Mouse (Mus musculus) bone marrow, adult 2 months (tissue): Measurements from ENCODE around the gene Pxmp4. TPM values are rescaled to one million over a fixed set of nuclear protein-coding genes. Genes with fewer than 3 reads are reported as not detected.

ENCODE experiments used
- H3K27ac ChIP-seq: fragments of 200-500 bp; 2 replicates; pipeline ENCODE4 v1.5.1; 2012; ENCODE audit warnings: low read depth, mild to moderate bottlenecking, control low read depth, inconsistent platforms, low read length; ENCODE audit not compliant: control insufficient read depth, poor library complexity, insufficient read depth
- H3K4me1 ChIP-seq: fragments of 200-500 bp; 2 replicates; pipeline ENCODE4 v1.6.1; 2011; ENCODE audit warnings: low read length; ENCODE audit not compliant: control insufficient read depth, insufficient read depth
- H3K4me3 ChIP-seq: fragments of 200-500 bp; replicated peaks from 2 replicates; pipeline ENCODE3; 2011; ENCODE audit warnings: mild to moderate bottlenecking, low read depth, low read length, control low read depth; ENCODE audit not compliant: control insufficient read depth
- CTCF ChIP-seq: fragments of 200-500 bp; IDR thresholded peaks from 2 replicates; pipeline ENCODE4 v1.5.1; 2011; ENCODE audit warnings: low read length, control low read depth; ENCODE audit not compliant: control insufficient read depth, insufficient read depth
- POLR2A ChIP-seq: fragments of 200-500 bp; IDR thresholded peaks from 2 replicates; pipeline ENCODE4 v1.6.1; 2011; ENCODE audit warnings: low read depth, mild to moderate bottlenecking, control low read depth, low read length, borderline replicate concordance; ENCODE audit not compliant: control insufficient read depth
- WGBS: fragments of 180-500 bp; shearing (Covaris S2); methylation state at CpG from one replicate; pipeline ENCODE4 v1.1.7; 2018; 5-methylcytosine and 5-hydroxymethylcytosine counted together
- polyA plus RNA-seq: library from polyadenylated mRNA; stranded (reverse); fragments of >200 nt; gene quantifications from 2 replicates; pipeline ENCODE4 v1.2.4, GENCODE M21; 2011; ENCODE audit warnings: low replicate concordance; ENCODE audit not compliant: missing spikeins, insufficient read depth, insufficient read length

The Pxmp4 gene
- polyA plus RNA-seq, result 11.3 and 12.1 TPM in 2 replicates

DNA sequence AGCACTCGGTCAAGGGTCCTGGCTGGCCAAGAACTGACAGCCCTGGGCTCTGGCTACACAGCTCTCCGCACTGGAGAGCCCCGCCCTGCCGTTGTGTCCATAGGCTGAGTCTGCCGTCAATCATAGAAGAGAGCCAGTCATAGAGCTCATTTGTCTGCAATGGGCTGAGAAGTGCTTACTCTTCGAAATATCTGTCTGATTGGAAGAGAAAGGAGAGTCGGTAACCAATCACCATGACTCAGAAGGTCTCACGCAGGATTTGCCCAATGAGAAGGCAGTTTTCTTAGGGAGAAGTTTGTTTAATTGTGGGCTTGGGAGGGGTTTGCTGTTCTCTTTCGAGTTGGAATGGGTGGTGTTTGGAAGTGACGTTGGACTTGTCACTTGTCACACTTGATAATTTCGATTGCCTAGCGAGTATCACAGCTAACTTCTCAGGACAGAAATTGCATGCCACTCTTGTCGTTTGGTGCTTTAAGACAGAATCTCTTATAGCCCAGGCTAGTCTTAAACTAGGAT is at the start of gene Pxmp4:
Gene Pxmp4, minus strand, starts transcription at position 71 of the 516 bp plus-strand sequence.
- Histone ChIP-seq H3K4me1 (no peaks in the 10 kb centered on the region; the same call in 1 of the 2 replicates), H3K4me3 (peak within 1 kb of the TSS; percentile 88), H3K27ac (peak within 1 kb of the TSS; percentile 87)
- TF ChIP-seq POLR2A (peak; percentile 91), CTCF (no peak)
- WGBS, result under 1% methylated on average over 13 of the region's 13 CpGs

DNA sequence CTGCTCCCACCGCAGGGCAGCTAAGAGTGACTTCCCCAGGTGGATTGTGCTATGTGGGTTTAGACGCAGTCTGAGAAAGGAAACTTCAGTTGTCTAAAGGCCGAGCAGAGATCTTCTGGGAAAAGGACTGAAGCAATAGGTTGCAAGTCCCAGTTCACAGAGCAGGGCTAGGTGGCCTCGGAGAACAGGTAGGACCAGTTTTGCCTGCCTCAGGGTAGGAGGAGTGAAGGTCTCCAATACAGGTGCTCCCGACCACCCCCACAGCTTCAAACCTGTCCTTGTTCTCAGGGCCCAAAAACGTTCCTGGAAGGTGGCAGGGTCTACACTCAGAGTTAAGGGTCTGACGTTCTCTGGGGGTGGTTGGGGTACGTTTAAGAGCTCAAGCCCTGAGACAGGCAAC is 47.9 kb upstream of the Pxmp4 start, which contains the start of gene Chmp4b:
Gene Chmp4b, plus strand, starts transcription at position 343 of the 400 bp plus-strand sequence.
- no peak for TF ChIP-seq POLR2A
- no peak for TF ChIP-seq CTCF
- 72% methylated on average over 8 of the region's 8 CpGs for WGBS
- H3K27ac ChIP-seq, result no peak within 1 kb of the TSS
- no peak within 1 kb of the TSS for H3K4me3 ChIP-seq
- no peaks in the 10 kb centered on the region for H3K4me1 ChIP-seq

DNA sequence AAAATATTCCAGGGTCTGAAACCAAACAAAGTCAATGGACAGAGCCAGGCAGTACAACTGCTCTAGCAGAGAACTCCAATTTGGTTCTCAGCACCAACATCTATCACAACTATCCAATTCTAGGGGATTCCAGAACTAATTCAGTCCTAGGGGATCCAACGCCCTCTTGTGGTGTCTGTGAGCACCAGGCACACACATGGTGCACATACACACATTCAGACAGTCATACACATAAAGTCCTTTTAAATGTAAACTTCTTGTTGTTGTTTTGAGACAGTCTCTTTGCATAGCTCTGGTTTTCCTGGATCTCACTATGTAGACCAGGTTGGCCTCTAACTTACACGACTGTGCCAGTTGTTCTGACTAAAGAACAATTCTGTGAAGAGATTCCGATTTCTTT is 46.9 kb upstream of the Pxmp4 start:
- Histone ChIP-seq H3K4me3 (no peak overlapping the region), H3K4me1 (no peaks in the 10 kb centered on the region), H3K27ac (no peak overlapping the region)
- TF ChIP-seq POLR2A (no peak), CTCF (no peak)
- 89% methylated on average over 3 of the region's 3 CpGs for WGBS

DNA sequence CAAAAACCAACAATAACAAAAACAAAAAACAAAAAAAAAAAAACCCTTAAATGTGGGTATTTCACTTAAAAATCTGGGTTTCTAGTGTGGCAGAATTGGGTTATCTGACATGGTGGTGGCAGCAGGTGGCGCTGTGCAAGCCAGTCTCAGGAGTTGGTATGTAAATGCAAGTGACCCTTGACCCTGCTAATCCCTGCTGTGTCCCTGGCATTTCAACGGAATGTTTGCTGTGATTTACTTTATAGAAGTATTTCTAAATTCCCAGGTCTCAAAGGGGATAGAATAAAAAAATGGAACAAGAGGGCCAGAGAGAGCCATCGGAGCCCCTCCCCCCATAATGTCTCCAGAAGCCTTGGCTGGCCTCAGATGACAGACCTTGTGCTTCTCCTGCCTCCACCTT is 44.6 kb upstream of the Pxmp4 start:
- no peak overlapping the region for H3K4me3 ChIP-seq
- peak; percentile 80 for TF ChIP-seq CTCF
- TF ChIP-seq POLR2A, result no peak
- H3K4me1 ChIP-seq, result no peaks in the 10 kb centered on the region
- no peak overlapping the region for H3K27ac ChIP-seq
- 40% methylated on average over 3 of the region's 3 CpGs for WGBS

DNA sequence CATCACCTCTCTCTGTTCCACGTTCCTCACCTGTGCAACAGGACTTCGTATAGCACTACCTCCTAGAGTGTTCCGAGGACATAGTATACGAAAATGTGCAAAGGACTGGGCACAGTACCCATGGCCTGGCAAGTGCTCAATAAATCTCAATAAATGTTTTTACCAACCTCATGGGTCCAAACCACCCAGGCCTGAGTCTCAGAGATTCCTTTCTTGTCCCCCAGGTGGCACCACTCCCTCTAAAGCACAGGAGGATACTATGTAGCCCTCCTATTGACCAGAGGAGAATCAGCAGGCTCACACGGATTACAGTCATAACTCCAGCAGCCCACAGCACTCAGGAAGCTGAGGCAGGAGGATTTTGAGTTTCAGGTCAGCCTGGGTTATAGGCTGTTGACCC is 43.1 kb upstream of the Pxmp4 start:
- TF ChIP-seq POLR2A, result no peak
- peak; percentile 35; the same call in 1 of the 2 replicates for TF ChIP-seq CTCF
- no peaks in the 10 kb centered on the region for H3K4me1 ChIP-seq
- no peak overlapping the region for H3K4me3 ChIP-seq
- no peak overlapping the region for H3K27ac ChIP-seq
- WGBS, result 77% methylated on average over 5 of the region's 5 CpGs

DNA sequence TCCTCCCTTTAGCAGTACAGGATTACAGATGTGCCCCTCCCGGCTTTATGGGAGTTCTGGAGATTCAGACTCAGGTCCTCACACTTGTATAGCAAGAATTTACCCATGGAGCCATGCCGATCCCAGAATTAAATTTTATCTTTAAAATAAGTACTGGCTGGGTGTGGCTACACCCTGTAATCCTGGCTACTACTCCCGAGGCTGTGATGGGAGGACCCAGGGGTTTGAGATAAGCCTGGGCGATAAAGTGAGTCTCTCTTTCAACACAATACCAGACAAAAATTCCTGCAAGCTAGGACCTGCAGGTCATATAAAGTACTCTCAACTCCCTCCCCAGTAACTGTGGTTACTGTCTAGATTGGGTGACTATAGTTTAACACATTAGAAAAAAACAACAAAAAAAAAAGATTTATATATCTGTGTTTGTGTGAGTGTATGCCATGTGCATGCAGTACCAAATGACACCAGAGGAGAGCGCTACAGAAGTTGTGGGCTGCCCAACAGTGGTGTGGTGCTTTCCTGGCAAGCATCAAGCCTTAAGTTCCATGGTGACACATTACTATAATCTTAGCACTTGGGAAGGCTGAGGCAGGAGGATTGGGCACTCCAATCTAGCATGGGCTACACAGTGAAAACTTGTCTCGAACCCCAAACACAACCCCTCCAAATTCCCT is 39.3 kb upstream of the Pxmp4 start:
- TF ChIP-seq POLR2A (no peak), CTCF (no peak)
- Histone ChIP-seq H3K4me3 (no peak overlapping the region), H3K27ac (no peak overlapping the region), H3K4me1 (no peaks in the 10 kb centered on the region)
- 74% methylated on average over 6 of the region's 6 CpGs for WGBS

DNA sequence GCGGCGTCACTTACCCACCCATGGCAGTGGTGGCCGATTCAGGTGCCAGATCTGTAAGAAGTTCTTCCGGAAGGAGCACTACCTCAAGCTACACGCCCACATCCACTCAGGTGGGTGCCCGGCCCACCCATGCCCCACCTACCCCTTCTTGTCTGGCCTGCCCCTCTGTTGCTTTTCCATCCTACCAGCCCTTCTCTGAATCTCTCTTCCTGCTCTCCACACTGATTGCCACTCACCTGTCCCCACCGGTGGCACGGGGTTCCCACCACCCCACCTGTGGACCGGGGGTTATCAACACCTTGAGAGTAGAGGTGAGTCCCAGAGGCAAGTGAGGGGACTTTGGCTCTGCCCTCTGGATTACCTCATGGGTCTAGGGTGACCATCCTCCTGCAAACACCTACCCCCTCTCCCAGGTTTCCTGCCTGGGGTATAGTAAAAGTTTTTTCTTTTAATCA is 38.5 kb upstream of the Pxmp4 start:
- no peak for TF ChIP-seq CTCF
- TF ChIP-seq POLR2A, result no peak
- Histone ChIP-seq H3K27ac (no peak overlapping the region), H3K4me3 (no peak overlapping the region), H3K4me1 (no peaks in the 10 kb centered on the region)
- WGBS, result 96% methylated on average over 9 of the region's 9 CpGs

DNA sequence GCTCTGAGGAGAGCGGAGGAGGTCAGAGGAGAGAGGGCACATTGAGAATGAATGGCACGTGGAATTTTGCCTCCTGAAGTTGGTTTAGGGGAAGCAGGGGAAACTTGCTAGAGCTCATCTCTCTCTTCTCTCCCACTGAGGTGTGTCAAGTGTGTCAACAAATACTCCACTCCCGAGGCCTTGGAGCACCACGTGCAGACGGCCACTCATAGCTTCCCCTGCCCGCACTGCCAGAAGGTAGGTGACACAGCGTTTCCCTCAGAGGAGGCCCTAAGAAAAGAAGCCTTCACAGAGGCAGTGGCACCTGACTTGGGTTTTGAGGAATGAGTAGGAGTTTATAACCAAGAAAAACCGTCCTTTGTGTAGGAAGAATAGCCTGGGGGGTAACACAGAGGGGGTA is 37.7 kb upstream of the Pxmp4 start:
- H3K27ac ChIP-seq, result no peak overlapping the region
- H3K4me1 ChIP-seq, result no peaks in the 10 kb centered on the region
- TF ChIP-seq CTCF (no peak), POLR2A (no peak)
- 82% methylated on average over 8 of the region's 8 CpGs for WGBS
- no peak overlapping the region for H3K4me3 ChIP-seq
